Mouse (Mus musculus): ENCODE measurements around the gene Vmn1r11. TPM values are rescaled to one million over a fixed set of nuclear protein-coding genes. Genes with fewer than 3 reads are reported as not detected.

Vmn1r11 gene
- polyA plus RNA-seq (2014; fragmentation: Nextera tagmentation; extraction: Ambion mirVana), result not detected in 2 replicates

DNA sequence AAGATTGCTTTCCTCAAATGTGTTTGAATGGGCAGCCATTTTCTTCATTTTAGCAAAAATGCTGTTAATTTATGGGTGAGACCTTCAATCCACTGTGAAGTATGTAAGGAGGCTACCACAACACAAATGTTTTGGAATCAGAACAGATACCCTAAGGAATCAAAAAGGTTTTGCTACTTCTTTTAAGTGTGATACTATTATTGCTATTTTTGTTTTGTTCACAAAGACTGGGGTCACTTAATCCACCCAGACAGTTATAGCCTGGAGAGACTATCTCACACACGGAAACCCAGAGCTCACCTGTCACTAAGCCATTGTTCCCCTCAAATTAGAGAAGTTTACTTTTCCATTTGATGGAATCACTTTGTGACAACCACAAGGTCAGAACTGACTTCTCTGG, at the start of gene Vmn1r11:
Vmn1r11 (plus strand) TSS at position 301 of the 400 bp plus-strand sequence.
- H3K27me3 ChIP-seq (ENCODE audit: control insufficient read depth, insufficient read depth, low read length), result no peaks in the 10 kb centered on the region
- no peak for ATAC-seq (ENCODE audit: insufficient number of reproducible peaks, low FRiP score, low TSS enrichment, low read depth)
- H3K36me3 ChIP-seq (ENCODE audit: control insufficient read depth, insufficient read depth, low read length), result no peaks in the 10 kb centered on the region
- H3K4me1 ChIP-seq (ENCODE audit: control insufficient read depth, insufficient read depth, low read length), result no peaks in the 10 kb centered on the region
- no peak within 1 kb of the TSS for H3K4me2 ChIP-seq (ENCODE audit: low read depth, severe bottlenecking)
- H3K27ac ChIP-seq (replicated peaks; ENCODE audit: low read depth, low read length), result no peak within 1 kb of the TSS
- H3K4me3 ChIP-seq (ENCODE audit: low read depth, low read length), result no peak within 1 kb of the TSS
- 85% methylated on average over 1 of the region's 1 CpGs for WGBS
- DNase-seq (ENCODE audit: low spot score), result no peak
- H3K9me3 ChIP-seq (ENCODE audit: control insufficient read depth, low read length), result no peaks in the 10 kb centered on the region
- H3K9ac ChIP-seq (ENCODE audit: low read length), result no peak within 1 kb of the TSS

GRCm38 (mm10) chr6:57106358-57106757, 26.9 kb upstream of the Vmn1r11 start:
- H3K27me3 ChIP-seq (ENCODE audit: control insufficient read depth, insufficient read depth, low read length), result no peaks in the 10 kb centered on the region
- H3K4me1 ChIP-seq (ENCODE audit: control insufficient read depth, insufficient read depth, low read length), result no peaks in the 10 kb centered on the region
- H3K9me3 ChIP-seq (ENCODE audit: control insufficient read depth, low read length), result no peaks in the 10 kb centered on the region
- no peak overlapping the region for H3K27ac ChIP-seq (replicated peaks; ENCODE audit: low read depth, low read length)
- no peak for DNase-seq (ENCODE audit: low spot score)
- no peak overlapping the region for H3K4me2 ChIP-seq (ENCODE audit: low read depth, severe bottlenecking)
- no peaks in the 10 kb centered on the region for H3K36me3 ChIP-seq (ENCODE audit: control insufficient read depth, insufficient read depth, low read length)
- WGBS, result 63% methylated on average over 1 of the region's 1 CpGs
- no peak for ATAC-seq (ENCODE audit: insufficient number of reproducible peaks, low FRiP score, low TSS enrichment, low read depth)
- no peak overlapping the region for H3K9ac ChIP-seq (ENCODE audit: low read length)
- no peak overlapping the region for H3K4me3 ChIP-seq (ENCODE audit: low read depth, low read length)

DNA sequence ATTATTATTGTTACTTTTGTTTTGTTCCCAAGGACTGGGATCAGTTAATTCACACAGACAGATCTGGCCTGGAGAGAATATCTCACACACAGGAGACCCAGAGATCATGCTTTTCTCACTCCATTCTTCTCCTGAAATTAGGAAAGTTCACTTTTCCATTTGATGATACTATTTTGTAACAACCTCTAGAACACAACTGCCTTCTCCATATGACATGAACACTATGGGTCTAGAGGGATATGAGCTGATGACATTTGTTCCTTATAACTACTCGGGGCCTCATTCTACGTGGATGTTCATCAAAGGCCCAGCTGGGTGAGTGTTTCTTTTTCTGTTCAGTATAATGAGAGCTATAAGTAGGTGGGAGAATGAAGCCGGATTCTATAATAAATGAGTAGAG, 24.1 kb upstream of the Vmn1r11 start, which contains the start of gene Vmn1r10:
Vmn1r10 (plus strand) TSS at position 301 of the 400 bp plus-strand sequence.
- no peak within 1 kb of the TSS for H3K4me2 ChIP-seq (ENCODE audit: low read depth, severe bottlenecking)
- DNase-seq (ENCODE audit: low spot score), result no peak
- no peaks in the 10 kb centered on the region for H3K36me3 ChIP-seq (ENCODE audit: control insufficient read depth, insufficient read depth, low read length)
- H3K27me3 ChIP-seq (ENCODE audit: control insufficient read depth, insufficient read depth, low read length), result no peaks in the 10 kb centered on the region
- no peak within 1 kb of the TSS for H3K27ac ChIP-seq (replicated peaks; ENCODE audit: low read depth, low read length)
- 79% methylated on average over 3 of the region's 3 CpGs for WGBS
- ATAC-seq (ENCODE audit: insufficient number of reproducible peaks, low FRiP score, low TSS enrichment, low read depth), result no peak
- H3K9me3 ChIP-seq (ENCODE audit: control insufficient read depth, low read length), result no peaks in the 10 kb centered on the region
- no peak within 1 kb of the TSS for H3K9ac ChIP-seq (ENCODE audit: low read length)
- H3K4me3 ChIP-seq (ENCODE audit: low read depth, low read length), result no peak within 1 kb of the TSS
- H3K4me1 ChIP-seq (ENCODE audit: control insufficient read depth, insufficient read depth, low read length), result no peaks in the 10 kb centered on the region

- Histone ChIP-seq H3K4me1 (ENCODE audit: control insufficient read depth, insufficient read depth, low read length) (no peaks in the 10 kb centered on the region), H3K36me3 (ENCODE audit: control insufficient read depth, insufficient read depth, low read length) (no peaks in the 10 kb centered on the region), H3K9ac (ENCODE audit: low read length) (no peak within 1 kb of the TSS), H3K9me3 (ENCODE audit: control insufficient read depth, low read length) (no peaks in the 10 kb centered on the region), H3K4me2 (ENCODE audit: low read depth, severe bottlenecking) (no peak within 1 kb of the TSS), H3K27ac (replicated peaks; ENCODE audit: low read depth, low read length) (no peak within 1 kb of the TSS), H3K27me3 (ENCODE audit: control insufficient read depth, insufficient read depth, low read length) (no peaks in the 10 kb centered on the region), H3K4me3 (ENCODE audit: low read depth, low read length) (no peak within 1 kb of the TSS)
- no peak for ATAC-seq (ENCODE audit: insufficient number of reproducible peaks, low FRiP score, low TSS enrichment, low read depth)
- WGBS, result 83% methylated on average over 2 of the region's 2 CpGs
- DNase-seq (ENCODE audit: low spot score), result no peak
Observed at GRCm38 (mm10) chr6:57156619-57157018, 23.4 kb downstream of the Vmn1r11 start, which contains the start of gene Vmn1r12. TSS of gene Vmn1r12 (plus strand) at chr6:57156919.

Other genes starting within 250 kb of the Vmn1r11 start
- 61.6 and 64.9 TPM in 2 replicates for gene Nt5c3, start 209.5 kb upstream of the Vmn1r11 start, polyA plus RNA-seq (2014; fragmentation: Nextera tagmentation; extraction: Ambion mirVana)
- 0.16 and 0.35 TPM in 2 replicates for gene Vmn1r4, start 209.4 kb upstream of the Vmn1r11 start, polyA plus RNA-seq (2014; fragmentation: Nextera tagmentation; extraction: Ambion mirVana)
- not detected in 2 replicates for gene Vmn1r5, start 163.2 kb upstream of the Vmn1r11 start, polyA plus RNA-seq (2014; fragmentation: Nextera tagmentation; extraction: Ambion mirVana)
- not detected in 2 replicates for gene Vmn1r6, start 136.2 kb upstream of the Vmn1r11 start, polyA plus RNA-seq (2014; fragmentation: Nextera tagmentation; extraction: Ambion mirVana)
- not detected in 2 replicates for gene Vmn1r7, start 108.1 kb upstream of the Vmn1r11 start, polyA plus RNA-seq (2014; fragmentation: Nextera tagmentation; extraction: Ambion mirVana)
- not detected in 2 replicates for gene Vmn1r8, start 101.2 kb upstream of the Vmn1r11 start, polyA plus RNA-seq (2014; fragmentation: Nextera tagmentation; extraction: Ambion mirVana)
- gene Vmn1r9, start 66.7 kb upstream of the Vmn1r11 start, polyA plus RNA-seq (2014; fragmentation: Nextera tagmentation; extraction: Ambion mirVana), result not detected in 2 replicates
- gene Vmn1r10, start 24.0 kb upstream of the Vmn1r11 start, polyA plus RNA-seq (2014; fragmentation: Nextera tagmentation; extraction: Ambion mirVana), result not detected in 2 replicates
- not detected in 2 replicates for gene Vmn1r12, start 23.5 kb downstream of the Vmn1r11 start, polyA plus RNA-seq (2014; fragmentation: Nextera tagmentation; extraction: Ambion mirVana)
- not detected in 2 replicates for gene Vmn1r13, start 69.8 kb downstream of the Vmn1r11 start, polyA plus RNA-seq (2014; fragmentation: Nextera tagmentation; extraction: Ambion mirVana)
- gene Vmn1r14, start 98.2 kb downstream of the Vmn1r11 start, polyA plus RNA-seq (2014; fragmentation: Nextera tagmentation; extraction: Ambion mirVana), result not detected in 2 replicates
- not detected in 2 replicates for gene Vmn1r15, start 124.5 kb downstream of the Vmn1r11 start, polyA plus RNA-seq (2014; fragmentation: Nextera tagmentation; extraction: Ambion mirVana)
- not detected in 2 replicates for gene Vmn1r16, start 196.0 kb downstream of the Vmn1r11 start, polyA plus RNA-seq (2014; fragmentation: Nextera tagmentation; extraction: Ambion mirVana)
- not detected in 2 replicates for gene Vmn1r17, start 230.3 kb downstream of the Vmn1r11 start, polyA plus RNA-seq (2014; fragmentation: Nextera tagmentation; extraction: Ambion mirVana)

All from limb, embryonic 11.5 days (tissue).